Mouse (Mus musculus): ENCODE data around the gene Fam76a. TPM values are rescaled to one million over a fixed set of nuclear protein-coding genes. Genes with fewer than 3 reads are reported as not detected.
A peak's percentile ranks its signal among the peaks of the same experiment; 100 is the strongest.

Fam76a gene
- total RNA-seq, 1 experiment, result 14.9 TPM

DNA sequence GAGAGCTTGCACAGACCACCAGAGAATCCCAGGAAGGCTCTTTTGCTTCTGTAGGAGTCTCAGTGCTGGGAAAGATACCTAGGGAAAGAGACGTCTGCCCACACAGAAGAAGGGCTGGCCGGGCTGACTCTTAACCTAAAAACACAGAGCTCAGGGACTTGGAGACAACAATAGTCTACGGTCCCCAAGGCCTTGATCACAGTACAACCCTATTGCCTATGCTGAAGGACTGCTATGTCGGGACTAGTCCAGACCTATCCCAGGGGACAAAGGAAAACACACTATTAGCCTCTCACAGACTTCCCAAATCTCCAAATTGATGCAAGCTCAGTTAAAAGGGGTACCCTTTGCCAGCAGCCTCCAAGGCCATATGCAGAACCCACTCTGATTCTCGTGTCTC lies 39.5 kb upstream of the Fam76a start:
- in situ Hi-C loops (cut with MboI; ENCODE audit: low sequenced_read_pairs in 2 of 2, unreplicated experiment in 2 of 2), result no loop called here
- peak overlapping the region; percentile 33; the same call in 1 of the 2 replicates for H3K27ac ChIP-seq (ENCODE audit: insufficient read depth, low read depth, low read length, poor library complexity, severe bottlenecking)
- no peak for DNase-seq (ENCODE audit: low read depth, low spot score)
- H3K9ac ChIP-seq (ENCODE audit: insufficient read depth, low read depth, low read length, poor library complexity, severe bottlenecking), result no peak overlapping the region
- no peaks in the 10 kb centered on the region for H3K36me3 ChIP-seq (ENCODE audit: control insufficient read depth, insufficient read depth, low read length, poor library complexity, severe bottlenecking)
- no peaks in the 10 kb centered on the region for H3K9me3 ChIP-seq (ENCODE audit: control insufficient read depth, insufficient read depth, low read depth, low read length)
- TF ChIP-seq ZC3H11A (IDR thresholded peaks at IDR 0.05; ENCODE audit: borderline replicate concordance, low read depth, low read length) (no peak), CHD2 (IDR thresholded peaks at IDR 0.05; ENCODE audit: low read depth, low read length) (no peak), MAFK (IDR thresholded peaks at IDR 0.05; ENCODE audit: insufficient read depth, low read depth, low read length) (no peak), ZNF384 (IDR thresholded peaks at IDR 0.05; ENCODE audit: low read depth, low read length) (no peak), HCFC1 (IDR thresholded peaks at IDR 0.05; ENCODE audit: borderline replicate concordance, insufficient read depth, low read length) (no peak)
- peaks cover 17 to 40% of the 10 kb centered on the region in 2 experiments for H3K4me1 ChIP-seq (ENCODE audit: control insufficient read depth in 2 of 2, insufficient read depth in 2 of 2, low read length in 2 of 2, poor library complexity in 1 of 2)
- H3K4me3 ChIP-seq (ENCODE audit: insufficient read depth in 1 of 2, low read depth in 1 of 2, low read length in 2 of 2, poor library complexity in 1 of 2, severe bottlenecking in 1 of 2), result no peak overlapping the region

DNA sequence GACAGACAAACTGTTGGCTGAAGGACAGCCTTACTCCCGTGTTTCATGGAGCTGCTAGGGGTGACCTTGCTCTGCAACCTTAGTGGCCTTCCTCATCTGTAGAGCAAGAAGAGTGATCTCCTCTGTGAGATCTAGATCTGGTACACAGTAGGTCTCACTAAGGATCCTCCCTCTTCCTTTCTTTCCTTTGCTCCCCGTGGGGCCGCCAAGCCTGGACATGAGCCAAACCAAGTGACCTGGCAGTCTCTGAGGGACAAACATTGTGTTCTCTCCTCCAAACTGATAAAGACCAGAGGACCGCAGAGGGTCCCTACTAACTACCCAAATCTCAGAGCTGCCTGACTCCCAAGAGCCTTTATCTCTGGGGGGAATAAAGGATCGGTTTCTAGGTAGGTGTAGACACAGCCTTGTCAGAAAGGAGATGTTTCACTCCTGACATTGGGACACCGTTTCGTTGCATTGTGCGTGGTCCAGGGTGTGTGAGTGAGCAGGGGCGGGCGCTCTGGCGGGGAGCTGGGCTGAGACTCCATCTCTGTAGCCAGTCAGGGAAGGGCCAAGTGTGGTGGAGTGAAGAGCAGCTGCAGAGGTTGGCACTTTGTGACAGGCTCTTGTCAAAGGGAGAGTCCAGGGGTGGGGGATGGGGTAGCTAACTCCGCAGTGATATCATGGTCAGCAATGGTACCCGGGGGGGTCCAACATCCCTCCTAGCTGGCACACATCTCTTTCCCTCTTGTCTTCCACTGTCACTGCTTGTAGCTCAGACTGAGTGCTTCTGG lies 38.7 kb upstream of the Fam76a start:
- Histone ChIP-seq H3K9ac (ENCODE audit: insufficient read depth, low read depth, low read length, poor library complexity, severe bottlenecking) (peak overlapping the region; percentile 8; the same call in 1 of the 2 replicates), H3K4me1 (ENCODE audit: control insufficient read depth in 2 of 2, insufficient read depth in 2 of 2, low read length in 2 of 2, poor library complexity in 1 of 2) (peaks cover 17 to 44% of the 10 kb centered on the region in 2 experiments), H3K4me3 (ENCODE audit: insufficient read depth in 1 of 2, low read depth in 1 of 2, low read length in 2 of 2, poor library complexity in 1 of 2, severe bottlenecking in 1 of 2) (no peak overlapping the region), H3K9me3 (ENCODE audit: control insufficient read depth, insufficient read depth, low read depth, low read length) (no peaks in the 10 kb centered on the region), H3K27ac (ENCODE audit: insufficient read depth, low read depth, low read length, poor library complexity, severe bottlenecking) (peak overlapping the region; percentile 12; the same call in 1 of the 2 replicates), H3K36me3 (ENCODE audit: control insufficient read depth, insufficient read depth, low read length, poor library complexity, severe bottlenecking) (no peaks in the 10 kb centered on the region)
- no peak for TF ChIP-seq HCFC1 (IDR thresholded peaks at IDR 0.05; ENCODE audit: borderline replicate concordance, insufficient read depth, low read length)
- TF ChIP-seq CHD2 (IDR thresholded peaks at IDR 0.05; ENCODE audit: low read depth, low read length), result no peak
- TF ChIP-seq ZNF384 (IDR thresholded peaks at IDR 0.05; ENCODE audit: low read depth, low read length), result no peak
- TF ChIP-seq ZC3H11A (IDR thresholded peaks at IDR 0.05; ENCODE audit: borderline replicate concordance, low read depth, low read length), result no peak
- no peak for TF ChIP-seq MAFK (IDR thresholded peaks at IDR 0.05; ENCODE audit: insufficient read depth, low read depth, low read length)
- in situ Hi-C loops (cut with MboI; ENCODE audit: low sequenced_read_pairs in 2 of 2, unreplicated experiment in 2 of 2), result no loop called here
- no peak for DNase-seq (ENCODE audit: low read depth, low spot score)

DNA sequence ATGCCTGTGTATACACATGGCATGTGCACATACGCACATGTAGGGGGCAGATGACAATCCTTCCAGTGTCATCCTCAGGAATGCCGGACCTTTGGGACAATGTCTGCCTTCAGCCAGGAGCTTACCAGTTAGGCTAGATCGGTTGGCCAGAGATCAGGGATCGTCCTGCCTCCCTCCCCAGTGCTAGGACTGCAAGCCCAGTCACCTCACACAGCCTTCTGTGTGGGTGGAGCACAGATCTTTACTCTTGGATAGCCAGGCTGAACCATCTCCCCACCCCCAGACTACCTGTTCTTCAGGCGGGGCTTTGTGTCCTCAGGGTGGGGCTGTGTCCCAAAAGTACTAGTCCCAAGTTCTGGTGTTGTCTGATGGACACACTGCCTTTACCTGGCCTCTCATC lies 38.0 kb upstream of the Fam76a start:
- H3K9ac ChIP-seq (ENCODE audit: insufficient read depth, low read depth, low read length, poor library complexity, severe bottlenecking), result no peak overlapping the region
- no peak overlapping the region for H3K4me3 ChIP-seq (ENCODE audit: insufficient read depth in 1 of 2, low read depth in 1 of 2, low read length in 2 of 2, poor library complexity in 1 of 2, severe bottlenecking in 1 of 2)
- no peaks in the 10 kb centered on the region for H3K9me3 ChIP-seq (ENCODE audit: control insufficient read depth, insufficient read depth, low read depth, low read length)
- TF ChIP-seq ZC3H11A (IDR thresholded peaks at IDR 0.05; ENCODE audit: borderline replicate concordance, low read depth, low read length) (no peak), MAFK (IDR thresholded peaks at IDR 0.05; ENCODE audit: insufficient read depth, low read depth, low read length) (no peak), CHD2 (IDR thresholded peaks at IDR 0.05; ENCODE audit: low read depth, low read length) (no peak), ZNF384 (IDR thresholded peaks at IDR 0.05; ENCODE audit: low read depth, low read length) (no peak), HCFC1 (IDR thresholded peaks at IDR 0.05; ENCODE audit: borderline replicate concordance, insufficient read depth, low read length) (no peak)
- in situ Hi-C loops (cut with MboI; ENCODE audit: low sequenced_read_pairs in 2 of 2, unreplicated experiment in 2 of 2), result no loop called here
- peak overlapping the region; percentile 12; the same call in 1 of the 2 replicates for H3K27ac ChIP-seq (ENCODE audit: insufficient read depth, low read depth, low read length, poor library complexity, severe bottlenecking)
- peaks cover 17 to 51% of the 10 kb centered on the region in 2 experiments for H3K4me1 ChIP-seq (ENCODE audit: control insufficient read depth in 2 of 2, insufficient read depth in 2 of 2, low read length in 2 of 2, poor library complexity in 1 of 2)
- no peaks in the 10 kb centered on the region for H3K36me3 ChIP-seq (ENCODE audit: control insufficient read depth, insufficient read depth, low read length, poor library complexity, severe bottlenecking)
- no peak for DNase-seq (ENCODE audit: low read depth, low spot score)

DNA sequence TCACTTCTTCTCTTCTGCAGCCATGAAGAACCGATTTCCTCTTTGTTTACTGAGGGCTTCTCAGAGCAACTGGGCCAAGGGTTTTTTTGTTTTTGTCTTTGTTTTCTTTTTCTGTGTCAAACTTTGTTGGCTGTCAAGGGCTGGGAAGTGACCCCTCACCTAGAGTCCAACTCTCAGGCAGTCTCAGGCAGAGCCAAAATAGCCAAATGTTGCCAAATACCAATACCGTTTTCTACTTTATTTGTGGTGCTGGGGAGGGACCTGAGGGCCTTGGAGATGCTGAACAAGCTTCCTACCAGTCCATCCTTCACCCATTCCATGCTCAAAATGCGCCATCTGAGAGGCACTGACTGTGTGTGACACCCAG lies 37.3 kb upstream of the Fam76a start:
- peaks cover 17 to 53% of the 10 kb centered on the region in 2 experiments for H3K4me1 ChIP-seq (ENCODE audit: control insufficient read depth in 2 of 2, insufficient read depth in 2 of 2, low read length in 2 of 2, poor library complexity in 1 of 2)

More for the DNA sequence above, 37.3 kb upstream of the Fam76a start:
- Histone ChIP-seq H3K27ac (ENCODE audit: insufficient read depth, low read depth, low read length, poor library complexity, severe bottlenecking) (peak overlapping the region; percentile 90; the same call in 1 of the 2 replicates), H3K4me3 (ENCODE audit: insufficient read depth in 1 of 2, low read depth in 1 of 2, low read length in 2 of 2, poor library complexity in 1 of 2, severe bottlenecking in 1 of 2) (no peak overlapping the region), H3K9ac (ENCODE audit: insufficient read depth, low read depth, low read length, poor library complexity, severe bottlenecking) (no peak overlapping the region; the same call in 1 of the 2 replicates), H3K9me3 (ENCODE audit: control insufficient read depth, insufficient read depth, low read depth, low read length) (no peaks in the 10 kb centered on the region), H3K36me3 (ENCODE audit: control insufficient read depth, insufficient read depth, low read length, poor library complexity, severe bottlenecking) (no peaks in the 10 kb centered on the region)
- no peak for DNase-seq (ENCODE audit: low read depth, low spot score)
- in situ Hi-C loops (cut with MboI; ENCODE audit: low sequenced_read_pairs in 2 of 2, unreplicated experiment in 2 of 2), result loop anchor here in 1 of 2 experiments (10.0 kb wide), 1 partner anchor 45 kb away; no protein-coding TSS in a partner anchor
- TF ChIP-seq MAFK (IDR thresholded peaks at IDR 0.05; ENCODE audit: insufficient read depth, low read depth, low read length) (no peak), CHD2 (IDR thresholded peaks at IDR 0.05; ENCODE audit: low read depth, low read length) (no peak), ZC3H11A (IDR thresholded peaks at IDR 0.05; ENCODE audit: borderline replicate concordance, low read depth, low read length) (no peak), ZNF384 (IDR thresholded peaks at IDR 0.05; ENCODE audit: low read depth, low read length) (no peak), HCFC1 (IDR thresholded peaks at IDR 0.05; ENCODE audit: borderline replicate concordance, insufficient read depth, low read length) (no peak)
